Mouse (Mus musculus) heart, embryonic 14.5 days (tissue): ENCODE results near the gene Hspbap1. TPM values are rescaled to one million over a fixed set of nuclear protein-coding genes. Genes with fewer than 3 reads are reported as not detected.

Source experiments
- ATAC-seq: fragments of 200-750 bp; cut with Nextera tagmentation; 2 replicates; pipeline ENCODE4 v1.8.0; 2017; ENCODE audit warnings: low read depth, moderate TSS enrichment; ENCODE audit not compliant: insufficient number of reproducible peaks, insufficient read depth, low FRiP score
- H3K27ac ChIP-seq, 2 experiments: fragments of 200-500 bp in 1 of 2; fragments of 300-500 bp in 1 of 2; sonication (generic) in 1 of 2; replicated peaks in 1 of 2; 2 replicates each; pipeline ENCODE4 v1.5.1; 2012 to 2014; ENCODE audit warnings: low read depth in 2 of 2, low read length in 2 of 2, control low read depth in 1 of 2, mild to moderate bottlenecking in 1 of 2, mixed read lengths in 1 of 2; ENCODE audit not compliant: control insufficient read depth in 1 of 2, insufficient read depth in 1 of 2
- H3K27me3 ChIP-seq: fragments of 300-500 bp; sonication (generic); 2 replicates; pipeline ENCODE4 v1.6.1; 2014; ENCODE audit warnings: mild to moderate bottlenecking, low read length, control low read depth; ENCODE audit not compliant: control insufficient read depth, insufficient read depth
- H3K36me3 ChIP-seq: fragments of 300-500 bp; sonication (generic); 2 replicates; pipeline ENCODE4 v1.6.1; 2014; ENCODE audit warnings: mild to moderate bottlenecking, control low read depth, low read length, mixed read lengths; ENCODE audit not compliant: control insufficient read depth, insufficient read depth
- H3K4me1 ChIP-seq, 2 experiments: fragments of 200-500 bp in 1 of 2; fragments of 300-500 bp in 1 of 2; sonication (generic) in 1 of 2; 2 replicates each; pipeline ENCODE4 v1.6.1; 2012 to 2014; ENCODE audit warnings: low read length in 2 of 2, control low read depth in 1 of 2, mixed read lengths in 1 of 2; ENCODE audit not compliant: control insufficient read depth in 2 of 2, insufficient read depth in 2 of 2
- H3K4me2 ChIP-seq: fragments of 300-500 bp; sonication (generic); 2 replicates; pipeline ENCODE4 v1.6.1; 2014; ENCODE audit warnings: mild to moderate bottlenecking, low read length
- H3K4me3 ChIP-seq, 2 experiments: fragments of 200-500 bp in 1 of 2; fragments of 300-500 bp in 1 of 2; sonication (generic) in 1 of 2; 2 replicates each; pipeline ENCODE4 v1.5.1; 2012 to 2014; ENCODE audit warnings: low read length in 2 of 2, mild to moderate bottlenecking in 2 of 2, control low read depth in 1 of 2, low read depth in 1 of 2, moderate library complexity in 1 of 2; ENCODE audit not compliant: control insufficient read depth in 1 of 2, insufficient read depth in 1 of 2
- H3K9ac ChIP-seq: fragments of 300-500 bp; sonication (generic); 2 replicates; pipeline ENCODE4 v1.6.1; 2014; ENCODE audit warnings: mild to moderate bottlenecking, low read length
- H3K9me3 ChIP-seq: fragments of 300-500 bp; sonication (generic); 2 replicates; pipeline ENCODE4 v1.6.1; 2016; ENCODE audit warnings: low read length, control low read depth; ENCODE audit not compliant: control insufficient read depth
- WGBS: fragments of 180-500 bp; shearing (Covaris S2); extraction: QIAGEN DNeasy Blood & Tissue Kit; methylation state at CpG from one replicate; pipeline ENCODE4 v1.1.7; 2014; 5-methylcytosine and 5-hydroxymethylcytosine counted together
- polyA plus RNA-seq: library from polyadenylated mRNA; unstranded; fragments of >200 nt; fragmentation: Nextera tagmentation; extraction: Ambion mirVana; gene quantifications from 2 replicates; pipeline ENCODE4 v1.2.1, GENCODE M21; 2014

Gene Hspbap1
- polyA plus RNA-seq, 1 experiment from 2014 or later: 8.8 TPM

DNA sequence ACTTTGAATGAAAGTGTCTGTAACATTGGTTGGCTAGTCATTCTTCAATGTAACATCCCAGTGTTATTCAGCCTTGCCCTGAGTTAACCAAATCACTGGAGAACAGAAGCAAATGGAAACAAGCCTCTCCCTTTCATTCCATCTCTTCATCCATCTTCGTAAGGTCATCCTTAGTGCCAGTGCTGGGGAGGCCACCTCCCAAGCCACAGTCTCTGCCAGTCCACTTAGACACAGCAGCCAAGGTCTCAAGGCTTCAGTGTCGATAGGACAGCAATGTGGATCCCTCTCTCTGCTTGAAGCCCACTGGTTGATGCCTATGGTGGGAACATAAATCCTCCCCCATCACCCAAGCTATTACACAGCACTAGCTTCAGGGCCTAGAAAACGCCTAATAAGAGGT lies 62.8 kb downstream of the Hspbap1 start:
- no peaks in the 10 kb centered on the region for H3K9me3 ChIP-seq
- no peak overlapping the region for H3K4me3 ChIP-seq
- no peak overlapping the region for H3K4me2 ChIP-seq
- no peak overlapping the region for H3K27ac ChIP-seq
- no peaks in the 10 kb centered on the region for H3K36me3 ChIP-seq
- no peak for ATAC-seq
- no peaks in the 10 kb centered on the region for H3K4me1 ChIP-seq
- no peaks in the 10 kb centered on the region for H3K27me3 ChIP-seq
- H3K9ac ChIP-seq: no peak overlapping the region
- 78% methylated on average over 3 of the region's 3 CpGs for WGBS

GRCm38 (mm10) chr16:35834653-35835052 lies 64.5 kb downstream of the Hspbap1 start:
- no peak overlapping the region for H3K27ac ChIP-seq
- H3K4me2 ChIP-seq: no peak overlapping the region
- no peak overlapping the region for H3K9ac ChIP-seq
- ATAC-seq: no peak
- no peaks in the 10 kb centered on the region for H3K9me3 ChIP-seq
- H3K4me1 ChIP-seq: no peaks in the 10 kb centered on the region
- WGBS: 78% methylated on average over 8 of the region's 8 CpGs
- no peak overlapping the region for H3K4me3 ChIP-seq
- H3K36me3 ChIP-seq: no peaks in the 10 kb centered on the region
- H3K27me3 ChIP-seq: no peaks in the 10 kb centered on the region

- WGBS: 16% methylated on average over 1 of the region's 1 CpGs
- H3K36me3 ChIP-seq: no peaks in the 10 kb centered on the region
- no peak overlapping the region for H3K27ac ChIP-seq
- no peak overlapping the region for H3K9ac ChIP-seq
- no peaks in the 10 kb centered on the region for H3K4me1 ChIP-seq
- no peaks in the 10 kb centered on the region for H3K27me3 ChIP-seq
- ATAC-seq: no peak
- H3K4me3 ChIP-seq: no peak overlapping the region
- H3K9me3 ChIP-seq: no peaks in the 10 kb centered on the region
- no peak overlapping the region for H3K4me2 ChIP-seq
These were observed 69.5 kb downstream of the Hspbap1 start for GRCm38 (mm10) chr16:35839680-35840079.

DNA sequence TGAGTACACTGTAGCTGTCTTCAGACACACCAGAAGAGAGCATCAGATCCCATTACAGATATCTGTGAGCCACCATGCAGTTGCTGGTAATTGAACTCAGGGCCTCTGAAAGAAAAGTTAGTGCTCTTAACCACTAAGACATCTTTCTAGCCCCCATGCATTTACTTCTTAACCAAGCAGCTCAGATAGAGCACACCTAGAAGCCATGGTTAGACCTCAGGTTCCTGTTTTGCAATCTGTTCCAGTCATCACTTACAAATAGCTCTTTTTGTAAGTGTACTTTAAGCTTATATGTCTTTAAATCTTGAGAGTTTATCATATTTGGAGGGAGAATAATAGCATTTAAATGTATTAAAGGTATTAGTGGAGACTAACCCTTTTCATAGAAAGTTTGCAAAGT lies 77.0 kb downstream of the Hspbap1 start:
- Histone ChIP-seq H3K4me3 (no peak overlapping the region), H3K4me1 (no peaks in the 10 kb centered on the region), H3K9me3 (no peaks in the 10 kb centered on the region), H3K9ac (no peak overlapping the region), H3K36me3 (no peaks in the 10 kb centered on the region), H3K4me2 (no peak overlapping the region), H3K27ac (no peak overlapping the region), H3K27me3 (no peaks in the 10 kb centered on the region)
- no peak for ATAC-seq

DNA sequence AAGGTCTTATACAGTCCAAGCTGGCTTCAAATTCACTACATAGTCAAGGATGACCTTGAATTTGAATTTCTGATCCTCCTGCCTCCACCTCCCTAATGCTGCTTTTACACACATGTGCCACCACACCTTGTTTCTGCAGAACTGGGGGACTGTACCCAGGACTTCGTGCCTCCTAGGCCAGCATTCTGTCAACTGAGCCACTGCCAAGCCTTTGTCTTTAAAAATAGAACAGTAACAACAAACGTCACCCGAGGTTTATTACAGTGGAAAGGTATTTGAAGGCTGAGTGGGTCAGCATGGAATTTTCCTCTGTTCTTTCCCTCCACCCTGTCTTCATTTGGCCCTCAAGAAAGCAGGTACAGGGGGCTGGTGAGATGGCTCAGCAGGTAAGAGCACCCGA lies 85.7 kb downstream of the Hspbap1 start:
- H3K36me3 ChIP-seq: no peaks in the 10 kb centered on the region
- no peak overlapping the region for H3K9ac ChIP-seq
- 0 out of 4 replicates have a peak overlapping the region, but pooled peaks of 1 of the 2 experiments have one; percentile 28 for H3K27ac ChIP-seq
- WGBS: 44% methylated on average over 4 of the region's 4 CpGs
- no peaks in the 10 kb centered on the region for H3K9me3 ChIP-seq
- H3K4me1 ChIP-seq: peaks cover 5 to 9% of the 10 kb centered on the region in 2 experiments; a peak in 3 of 4 replicates
- H3K4me3 ChIP-seq: no peak overlapping the region
- ATAC-seq: no peak
- H3K4me2 ChIP-seq: no peak overlapping the region
- no peaks in the 10 kb centered on the region for H3K27me3 ChIP-seq

DNA sequence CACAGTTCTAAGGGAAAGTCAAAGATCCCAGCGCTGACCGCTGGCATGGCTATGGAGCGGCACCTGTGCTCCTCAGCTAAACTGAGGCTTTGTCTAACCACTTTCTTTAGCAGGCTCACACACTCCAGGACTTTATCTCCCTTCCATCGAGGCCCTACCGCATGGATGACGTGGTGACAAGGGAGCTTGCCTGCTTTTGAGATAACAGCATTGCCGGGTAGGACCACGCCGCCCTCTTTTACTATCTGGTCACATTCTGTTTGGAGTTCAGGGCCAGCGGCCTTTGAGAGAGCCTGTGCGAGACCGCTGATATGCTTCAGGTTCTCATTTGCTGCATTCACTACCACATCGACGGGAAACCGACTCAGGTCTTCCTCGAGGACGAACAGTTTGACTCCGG lies 86.6 kb downstream of the Hspbap1 start:
- Histone ChIP-seq H3K9ac (no peak overlapping the region), H3K4me1 (peaks cover 5 to 9% of the 10 kb centered on the region in 2 experiments; a peak in 3 of 4 replicates), H3K4me3 (no peak overlapping the region), H3K27me3 (no peaks in the 10 kb centered on the region), H3K27ac (no peak overlapping the region), H3K36me3 (no peaks in the 10 kb centered on the region), H3K4me2 (no peak overlapping the region), H3K9me3 (no peaks in the 10 kb centered on the region)
- no peak for ATAC-seq
- WGBS: 45% methylated on average over 18 of the region's 18 CpGs

DNA sequence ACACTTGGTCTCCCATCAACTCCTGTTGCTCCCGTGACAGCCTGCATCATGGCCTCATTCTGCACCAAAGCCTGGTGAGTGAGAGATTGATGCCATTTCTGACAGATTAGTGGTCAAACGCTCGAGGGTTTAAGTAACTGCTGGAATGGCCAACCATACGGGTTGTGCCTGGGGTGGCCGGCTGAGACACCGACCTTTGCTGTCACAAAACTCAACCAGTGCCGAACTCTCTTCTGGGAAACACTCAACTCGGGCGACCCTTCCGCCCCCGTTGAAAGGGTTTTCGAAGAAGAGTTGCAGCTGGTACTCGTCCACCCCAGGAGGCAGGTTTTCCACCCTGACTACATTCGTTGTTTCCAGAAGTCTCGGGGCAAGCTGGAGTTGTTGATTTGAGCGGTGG lies 90.1 kb downstream of the Hspbap1 start:
- 61% methylated on average over 16 of the region's 16 CpGs for WGBS
- no peaks in the 10 kb centered on the region for H3K36me3 ChIP-seq
- no peak overlapping the region for H3K9ac ChIP-seq
- no peaks in the 10 kb centered on the region for H3K27me3 ChIP-seq
- no peaks in the 10 kb centered on the region for H3K9me3 ChIP-seq
- H3K4me3 ChIP-seq: no peak overlapping the region
- no peak for ATAC-seq
- H3K4me1 ChIP-seq: peaks cover 5 to 9% of the 10 kb centered on the region in 2 experiments; a peak in 3 of 4 replicates
- H3K4me2 ChIP-seq: no peak overlapping the region
- H3K27ac ChIP-seq: no peak overlapping the region

DNA sequence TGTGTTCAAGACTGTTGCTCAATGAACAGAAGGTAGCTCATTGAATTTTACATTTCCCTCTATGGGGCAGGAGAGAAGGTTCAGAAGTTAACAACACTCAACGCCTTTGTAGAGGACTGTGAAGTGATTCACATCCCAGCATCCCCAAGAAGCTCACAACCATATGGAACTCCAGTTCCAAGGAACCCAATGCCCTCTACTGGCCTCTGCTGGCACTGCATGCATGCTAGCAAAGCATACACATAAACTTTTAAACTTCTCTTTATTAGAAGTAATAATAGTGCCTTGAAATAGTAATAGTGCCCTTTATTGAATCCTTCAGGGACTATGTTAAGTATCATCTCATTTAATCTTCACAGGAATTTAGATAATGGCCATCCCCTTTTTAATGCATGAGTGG lies 91.9 kb downstream of the Hspbap1 start:
- WGBS: 86% methylated on average over 1 of the region's 1 CpGs
- ATAC-seq: no peak
- no peak overlapping the region for H3K4me3 ChIP-seq
- H3K9ac ChIP-seq: no peak overlapping the region
- H3K9me3 ChIP-seq: no peaks in the 10 kb centered on the region
- H3K27ac ChIP-seq: no peak overlapping the region
- no peaks in the 10 kb centered on the region for H3K27me3 ChIP-seq
- H3K4me2 ChIP-seq: no peak overlapping the region
- H3K4me1 ChIP-seq: no peaks in the 10 kb centered on the region
- H3K36me3 ChIP-seq: no peaks in the 10 kb centered on the region
